Mouse (Mus musculus): ENCODE results near the gene Pdzrn3. TPM values are rescaled to one million over a fixed set of nuclear protein-coding genes. Genes with fewer than 3 reads are reported as not detected.

Pdzrn3 gene
- polyA plus RNA-seq, 2 experiments, result 16.5 to 37.9 TPM

DNA sequence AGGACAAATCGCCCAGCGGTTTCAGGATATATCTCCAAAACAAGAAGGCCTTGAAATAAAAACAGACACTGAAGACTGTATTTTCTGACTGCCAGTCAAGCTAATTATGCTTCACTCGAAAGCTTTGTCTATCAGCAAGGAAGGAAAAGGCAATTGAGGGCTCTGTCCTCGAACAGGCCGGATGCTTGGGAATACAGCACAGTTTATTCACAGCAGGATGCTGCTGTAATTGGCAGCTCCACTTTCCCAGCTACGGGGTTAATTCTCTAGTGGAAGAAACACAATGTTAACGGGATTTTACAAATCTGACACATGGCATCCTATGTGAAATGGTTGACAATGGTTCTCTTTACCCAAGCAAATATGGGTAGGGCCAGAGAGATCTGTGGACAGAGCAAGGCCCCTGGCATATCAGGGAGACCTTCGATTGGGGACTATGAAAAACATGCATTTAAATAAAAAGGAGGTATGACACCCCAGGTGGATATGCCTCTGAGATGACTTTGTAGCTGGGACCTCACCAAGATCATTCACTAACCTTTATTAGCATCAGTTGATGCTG lies 150.3 kb downstream of the Pdzrn3 start:
- Histone ChIP-seq H3K4me3 (replicated peaks; ENCODE audit: low read length) (no peak overlapping the region), H3K27ac (replicated peaks; ENCODE audit: low read depth, low read length) (no peak overlapping the region), H3K4me2 (replicated peaks; ENCODE audit: low read depth, low read length, severe bottlenecking) (no peak overlapping the region), H3K9ac (ENCODE audit: low read depth, low read length, severe bottlenecking) (no peak overlapping the region), H3K9me3 (ENCODE audit: control insufficient read depth, low read length) (no peaks in the 10 kb centered on the region), H3K36me3 (ENCODE audit: control insufficient read depth, insufficient read depth, low read length) (no peaks in the 10 kb centered on the region), H3K4me1 (ENCODE audit: control insufficient read depth, insufficient read depth, low read length) (0 out of 2 replicates have a peak, but pooled peaks cover 2% of the 10 kb centered on the region), H3K27me3 (ENCODE audit: control insufficient read depth, insufficient read depth, low read length) (no peaks in the 10 kb centered on the region)
- no peak for DNase-seq (ENCODE audit: low spot score)
- no peak for TF ChIP-seq POLR2A (IDR thresholded peaks at IDR 0.05; ENCODE audit: borderline replicate concordance, extremely low read depth, insufficient read depth, insufficient read length)
- 44% methylated on average over 8 of the region's 8 CpGs for WGBS
- no peak for ATAC-seq (ENCODE audit: low FRiP score, low read depth)

DNA sequence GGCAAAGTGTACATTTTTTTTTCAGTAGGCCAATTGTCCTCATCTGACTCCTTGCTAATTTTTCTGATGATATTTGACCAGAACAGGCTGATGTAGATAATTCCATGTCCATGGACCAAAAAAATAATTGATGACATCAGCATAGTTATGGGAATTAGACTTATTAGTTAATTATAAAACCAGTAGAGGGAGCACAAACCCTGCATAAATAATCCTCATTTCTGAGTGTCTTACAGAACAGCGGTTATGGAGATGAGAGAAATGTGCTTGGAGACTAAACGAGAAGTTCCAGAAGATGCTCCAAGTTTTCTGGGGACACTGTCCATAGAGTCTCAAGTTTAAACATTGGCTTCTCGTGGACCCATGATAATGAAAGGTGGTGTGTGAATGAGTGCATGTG lies 157.4 kb downstream of the Pdzrn3 start:
- 70% methylated on average over 3 of the region's 3 CpGs for WGBS

GRCm38 (mm10) chr6:101219004-101219403 lies 158.7 kb downstream of the Pdzrn3 start:
- no peaks in the 10 kb centered on the region for H3K27me3 ChIP-seq (ENCODE audit: control insufficient read depth, insufficient read depth, low read length)
- H3K27ac ChIP-seq (replicated peaks; ENCODE audit: low read depth, low read length), result no peak overlapping the region
- H3K4me1 ChIP-seq (ENCODE audit: control insufficient read depth, insufficient read depth, low read length), result peaks cover 18% of the 10 kb centered on the region; the same call in 1 of the 2 replicates
- DNase-seq (ENCODE audit: low spot score) (no peak), ATAC-seq (ENCODE audit: low FRiP score, low read depth) (no peak)
- H3K4me2 ChIP-seq (replicated peaks; ENCODE audit: low read depth, low read length, severe bottlenecking), result no peak overlapping the region
- H3K36me3 ChIP-seq (ENCODE audit: control insufficient read depth, insufficient read depth, low read length), result no peaks in the 10 kb centered on the region
- no peaks in the 10 kb centered on the region for H3K9me3 ChIP-seq (ENCODE audit: control insufficient read depth, low read length)
- no peak overlapping the region for H3K9ac ChIP-seq (ENCODE audit: low read depth, low read length, severe bottlenecking)
- no peak overlapping the region for H3K4me3 ChIP-seq (replicated peaks; ENCODE audit: low read length)
- 88% methylated on average over 3 of the region's 3 CpGs for WGBS
- no peak for TF ChIP-seq POLR2A (IDR thresholded peaks at IDR 0.05; ENCODE audit: borderline replicate concordance, extremely low read depth, insufficient read depth, insufficient read length)

More for the DNA sequence above, 157.4 kb downstream of the Pdzrn3 start:
- Histone ChIP-seq H3K9ac (ENCODE audit: low read depth, low read length, severe bottlenecking) (no peak overlapping the region), H3K4me2 (replicated peaks; ENCODE audit: low read depth, low read length, severe bottlenecking) (no peak overlapping the region), H3K4me3 (replicated peaks; ENCODE audit: low read length) (no peak overlapping the region), H3K27ac (replicated peaks; ENCODE audit: low read depth, low read length) (no peak overlapping the region), H3K36me3 (ENCODE audit: control insufficient read depth, insufficient read depth, low read length) (no peaks in the 10 kb centered on the region), H3K9me3 (ENCODE audit: control insufficient read depth, low read length) (no peaks in the 10 kb centered on the region), H3K27me3 (ENCODE audit: control insufficient read depth, insufficient read depth, low read length) (no peaks in the 10 kb centered on the region), H3K4me1 (ENCODE audit: control insufficient read depth, insufficient read depth, low read length) (peaks cover 11% of the 10 kb centered on the region; the same call in 1 of the 2 replicates)
- no peak for DNase-seq (ENCODE audit: low spot score)
- no peak for ATAC-seq (ENCODE audit: low FRiP score, low read depth)
- TF ChIP-seq POLR2A (IDR thresholded peaks at IDR 0.05; ENCODE audit: borderline replicate concordance, extremely low read depth, insufficient read depth, insufficient read length), result no peak

GRCm38 (mm10) chr6:101218197-101218596 lies 159.5 kb downstream of the Pdzrn3 start:
- no peak overlapping the region for H3K4me3 ChIP-seq (replicated peaks; ENCODE audit: low read length)
- no peak overlapping the region for H3K9ac ChIP-seq (ENCODE audit: low read depth, low read length, severe bottlenecking)
- no peaks in the 10 kb centered on the region for H3K36me3 ChIP-seq (ENCODE audit: control insufficient read depth, insufficient read depth, low read length)
- 33% methylated on average over 4 of the region's 4 CpGs for WGBS
- DNase-seq (ENCODE audit: low spot score) (peak; percentile 42), ATAC-seq (ENCODE audit: low FRiP score, low read depth) (0 out of 2 replicates have a peak, but pooled peaks have one; percentile 24)
- no peaks in the 10 kb centered on the region for H3K9me3 ChIP-seq (ENCODE audit: control insufficient read depth, low read length)
- H3K4me1 ChIP-seq (ENCODE audit: control insufficient read depth, insufficient read depth, low read length), result peaks cover 18% of the 10 kb centered on the region; the same call in 1 of the 2 replicates
- no peak overlapping the region for H3K4me2 ChIP-seq (replicated peaks; ENCODE audit: low read depth, low read length, severe bottlenecking)
- H3K27me3 ChIP-seq (ENCODE audit: control insufficient read depth, insufficient read depth, low read length), result no peaks in the 10 kb centered on the region
- H3K27ac ChIP-seq (replicated peaks; ENCODE audit: low read depth, low read length), result no peak overlapping the region
- TF ChIP-seq POLR2A (IDR thresholded peaks at IDR 0.05; ENCODE audit: borderline replicate concordance, extremely low read depth, insufficient read depth, insufficient read length), result no peak

DNA sequence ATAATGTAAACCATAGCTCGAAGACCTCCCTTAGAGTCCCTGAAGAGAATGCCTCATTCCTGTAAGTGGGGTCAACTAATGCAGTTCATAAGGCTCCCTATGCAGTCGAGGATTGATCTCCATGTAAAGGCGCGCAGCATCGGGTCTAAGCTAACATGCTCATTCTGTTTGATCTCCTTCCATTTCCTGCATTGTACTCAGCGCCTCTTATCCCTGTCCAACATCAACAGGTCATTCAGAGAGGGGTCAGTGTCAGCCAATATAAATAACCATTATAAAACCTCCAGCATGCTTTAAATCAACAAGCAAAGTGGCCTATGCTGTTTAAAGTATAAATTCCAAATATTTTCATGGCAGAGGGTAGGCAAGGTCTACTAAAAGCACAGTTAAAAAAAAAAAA lies 159.9 kb downstream of the Pdzrn3 start:
- Histone ChIP-seq H3K4me1 (ENCODE audit: control insufficient read depth, insufficient read depth, low read length) (peaks cover 18% of the 10 kb centered on the region; the same call in 1 of the 2 replicates), H3K27me3 (ENCODE audit: control insufficient read depth, insufficient read depth, low read length) (no peaks in the 10 kb centered on the region), H3K4me2 (replicated peaks; ENCODE audit: low read depth, low read length, severe bottlenecking) (no peak overlapping the region), H3K36me3 (ENCODE audit: control insufficient read depth, insufficient read depth, low read length) (no peaks in the 10 kb centered on the region), H3K27ac (replicated peaks; ENCODE audit: low read depth, low read length) (no peak overlapping the region), H3K9ac (ENCODE audit: low read depth, low read length, severe bottlenecking) (no peak overlapping the region), H3K9me3 (ENCODE audit: control insufficient read depth, low read length) (no peaks in the 10 kb centered on the region), H3K4me3 (replicated peaks; ENCODE audit: low read length) (no peak overlapping the region)
- peak; percentile 48 for DNase-seq (ENCODE audit: low spot score)
- TF ChIP-seq POLR2A (IDR thresholded peaks at IDR 0.05; ENCODE audit: borderline replicate concordance, extremely low read depth, insufficient read depth, insufficient read length), result no peak
- 39% methylated on average over 6 of the region's 6 CpGs for WGBS
- ATAC-seq (ENCODE audit: low FRiP score, low read depth), result no peak
